ENCODE assay signal across 22 mouse cellular contexts in the genomic region with DNA sequence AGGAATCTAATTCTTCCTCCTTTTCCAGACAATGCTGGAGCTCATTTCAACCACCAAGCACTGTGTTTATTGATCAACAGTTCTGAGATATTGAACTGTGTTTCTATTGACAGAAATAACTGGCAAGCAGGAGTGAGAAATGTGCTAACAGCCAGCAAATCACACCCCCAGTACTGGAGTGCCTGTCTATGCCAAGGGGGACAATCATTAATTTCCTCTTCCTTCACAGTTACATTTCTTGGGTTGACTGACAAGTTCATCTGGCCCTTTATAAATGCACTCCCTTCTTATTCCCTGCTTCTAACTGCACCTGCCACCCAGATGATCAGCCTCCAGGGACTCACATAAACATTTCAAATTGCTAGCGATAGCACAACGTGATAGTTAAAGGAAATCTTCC.
DNase-seq lines count a peak whose midpoint lies in the region; ATAC-seq and TF ChIP-seq lines count a peak whose summit lies in the region.
"Had no signal": no experiment of that assay in that cellular context is flagged by ENCODE, and none has a peak within 500 bp of the region (broad histone marks: within the 10 kb centered on the region; RNA-seq: fewer than 3 reads in every experiment).

No protein-coding gene starts in this region.

- H3K36me3 ChIP-seq in heart, embryonic 16.5 days (ENCODE audit: control insufficient read depth, insufficient read depth): no peaks in the 10 kb centered on the region
- no peaks in the 10 kb centered on the region for H3K36me3 ChIP-seq in liver, adult 2 months (ENCODE audit: control insufficient read depth, insufficient read depth, low read length)
- H3K36me3 ChIP-seq in liver, postnatal 0 days (replicated peaks; ENCODE audit: insufficient read depth, low read length): no peaks in the 10 kb centered on the region
- H3K36me3 ChIP-seq in forebrain, embryonic 14.5 days (ENCODE audit: control insufficient read depth, insufficient read depth, low read length): no peaks in the 10 kb centered on the region
- no peaks in the 10 kb centered on the region for H3K36me3 ChIP-seq in midbrain, embryonic 13.5 days
- H3K36me3 ChIP-seq: neural tube, embryonic 12.5 days; stomach, embryonic 15.5 days had no signal

- no peak for ATAC-seq in heart, embryonic 16.5 days (replicated peaks; ENCODE audit: extremely low read depth, insufficient read depth, low FRiP score)
- no peak for ATAC-seq in liver, postnatal 0 days
- peak; percentile 58; the same call in 1 of the 2 replicates for ATAC-seq in forebrain, embryonic 14.5 days
- ATAC-seq in midbrain, embryonic 13.5 days: no peak

- no peak for DNase-seq in heart, adult 9 months (ENCODE audit: low spot score in 2 of 2)
- DNase-seq in liver, adult 2 months (ENCODE audit: extremely low read depth, low read depth, low spot score): peak; percentile 56
- no peak for DNase-seq in liver, postnatal 0 days
- peak; percentile 59 for DNase-seq in forebrain, embryonic 14.5 days (ENCODE audit: low spot score)
- DNase-seq in kidney, postnatal 25 days: no peak
- no peak for DNase-seq in natural killer cell, adult 2 months (ENCODE audit: low spot score in 2 of 2)
- DNase-seq: adrenal gland, postnatal 25 days; cerebellum, adult 9-10 months; gastrocnemius, postnatal 36 days; heart, adult 2 months; kidney, adult 2 months; left cerebral cortex, postnatal 4 days; lung, adult 18-20 months; lung, postnatal 14 days; right cerebral cortex, adult 18-20 months; thymus, postnatal 25 days had no signal

- no peak overlapping the region for H3K9ac ChIP-seq in heart, embryonic 16.5 days (ENCODE audit: low read length)
- H3K9ac ChIP-seq in liver, adult 2 months (ENCODE audit: low read depth, low read length): no peak overlapping the region
- H3K9ac ChIP-seq in liver, postnatal 0 days (replicated peaks): no peak overlapping the region
- no peak overlapping the region for H3K9ac ChIP-seq in forebrain, embryonic 14.5 days (ENCODE audit: low read length)
- no peak overlapping the region for H3K9ac ChIP-seq in midbrain, embryonic 13.5 days (replicated peaks)
- H3K9ac ChIP-seq: neural tube, embryonic 12.5 days; stomach, embryonic 15.5 days had no signal

- H3K4me2 ChIP-seq in heart, embryonic 16.5 days (ENCODE audit: low read depth, low read length): no peak overlapping the region
- H3K4me2 ChIP-seq in liver, postnatal 0 days (ENCODE audit: low read depth, low read length): no peak overlapping the region
- no peak overlapping the region for H3K4me2 ChIP-seq in forebrain, embryonic 14.5 days (ENCODE audit: low read length)
- no peak overlapping the region for H3K4me2 ChIP-seq in midbrain, embryonic 13.5 days (replicated peaks)
- H3K4me2 ChIP-seq: liver, embryonic 11.5 days; neural tube, embryonic 12.5 days; stomach, embryonic 15.5 days had no signal

- no peak for TF ChIP-seq CTCF in liver, adult 2 months (IDR thresholded peaks at IDR 0.05; ENCODE audit: low read depth, low read length)
- TF ChIP-seq CTCF in liver, postnatal 0 days (IDR thresholded peaks at IDR 0.05; ENCODE audit: low read depth): no peak

- peak overlapping the region; percentile 46 for H3K27ac ChIP-seq in heart, embryonic 16.5 days (ENCODE audit: low read length)
- H3K27ac ChIP-seq in liver, adult 2 months (replicated peaks; ENCODE audit: insufficient read depth, low read depth, low read length): no peak overlapping the region
- H3K27ac ChIP-seq in liver, postnatal 0 days (ENCODE audit: low read depth): no peak overlapping the region
- no peak overlapping the region for H3K27ac ChIP-seq in forebrain, embryonic 14.5 days (ENCODE audit: low read depth, low read length)
- 0 out of 2 replicates have a peak overlapping the region, but pooled peaks have one; percentile 12 for H3K27ac ChIP-seq in midbrain, embryonic 13.5 days
- H3K27ac ChIP-seq: heart, adult 2 months; kidney, postnatal 0 days; neural tube, embryonic 12.5 days; stomach, embryonic 15.5 days had no signal

- 71% methylated on average over 2 of the region's 2 CpGs for WGBS in heart, embryonic 16.5 days
- WGBS in liver, adult 2 months: 79% methylated on average over 2 of the region's 2 CpGs
- WGBS in liver, postnatal 0 days (ENCODE audit: insufficient replicate concordance): 43% methylated on average over 2 of the region's 2 CpGs
- WGBS in forebrain, embryonic 14.5 days: 53% methylated on average over 2 of the region's 2 CpGs
- WGBS in midbrain, embryonic 13.5 days: 50% methylated on average over 2 of the region's 2 CpGs

- H3K79me2 ChIP-seq in liver, adult 2 months (ENCODE audit: control insufficient read depth, insufficient read depth, low read length): no peaks in the 10 kb centered on the region

- H3K9me3 ChIP-seq in heart, embryonic 16.5 days (replicated peaks; ENCODE audit: control insufficient read depth, low read length): no peaks in the 10 kb centered on the region
- H3K9me3 ChIP-seq in liver, postnatal 0 days (ENCODE audit: low read length): no peaks in the 10 kb centered on the region
- no peaks in the 10 kb centered on the region for H3K9me3 ChIP-seq in forebrain, embryonic 14.5 days (replicated peaks; ENCODE audit: control insufficient read depth, low read length)
- H3K9me3 ChIP-seq in midbrain, embryonic 13.5 days: no peaks in the 10 kb centered on the region
- H3K9me3 ChIP-seq: neural tube, embryonic 12.5 days; stomach, embryonic 15.5 days had no signal

- TF ChIP-seq EP300 in liver, postnatal 0 days (IDR thresholded peaks at IDR 0.05; ENCODE audit: low read depth): no peak

- no peak overlapping the region for H3K4me3 ChIP-seq in heart, embryonic 16.5 days (ENCODE audit: low read length)
- H3K4me3 ChIP-seq in liver, adult 2 months (ENCODE audit: insufficient read depth, low read depth, low read length): no peak overlapping the region
- H3K4me3 ChIP-seq in liver, postnatal 0 days (ENCODE audit: low read depth, low read length): no peak overlapping the region
- H3K4me3 ChIP-seq in forebrain, embryonic 14.5 days (ENCODE audit: low read depth, low read length): no peak overlapping the region
- H3K4me3 ChIP-seq in midbrain, embryonic 13.5 days (replicated peaks): no peak overlapping the region
- H3K4me3 ChIP-seq: heart, adult 2 months; neural tube, embryonic 12.5 days; stomach, embryonic 15.5 days had no signal

- H3K27me3 ChIP-seq in heart, embryonic 16.5 days (ENCODE audit: control insufficient read depth, insufficient read depth, low read length): no peaks in the 10 kb centered on the region
- H3K27me3 ChIP-seq in liver, adult 2 months (ENCODE audit: control insufficient read depth, insufficient read depth, low read length): no peaks in the 10 kb centered on the region
- H3K27me3 ChIP-seq in liver, postnatal 0 days (ENCODE audit: insufficient read depth, low read length): no peaks in the 10 kb centered on the region
- H3K27me3 ChIP-seq in forebrain, embryonic 14.5 days (replicated peaks; ENCODE audit: control insufficient read depth, insufficient read depth, low read length): no peaks in the 10 kb centered on the region
- H3K27me3 ChIP-seq in midbrain, embryonic 13.5 days: no peaks in the 10 kb centered on the region
- H3K27me3 ChIP-seq: neural tube, embryonic 12.5 days; stomach, embryonic 15.5 days had no signal

- no peak for TF ChIP-seq POLR2A in liver, adult 2 months (IDR thresholded peaks at IDR 0.05; ENCODE audit: extremely low read depth, insufficient read depth, low read length)

- H3K4me1 ChIP-seq in heart, embryonic 16.5 days (ENCODE audit: control insufficient read depth, insufficient read depth, low read length): peaks cover 23% of the 10 kb centered on the region
- no peaks in the 10 kb centered on the region; the same call in 1 of the 2 replicates for H3K4me1 ChIP-seq in liver, adult 2 months (ENCODE audit: control insufficient read depth, insufficient read depth, low read length)
- H3K4me1 ChIP-seq in liver, postnatal 0 days (ENCODE audit: insufficient read depth): no peaks in the 10 kb centered on the region
- peaks cover 2% of the 10 kb centered on the region; the same call in 1 of the 2 replicates for H3K4me1 ChIP-seq in forebrain, embryonic 14.5 days (ENCODE audit: control insufficient read depth, insufficient read depth, low read length)
- peaks cover 12% of the 10 kb centered on the region for H3K4me1 ChIP-seq in midbrain, embryonic 13.5 days (replicated peaks)
- H3K4me1 ChIP-seq: stomach, embryonic 15.5 days had no signal

Comparison
In these comparisons a context has a peak if more than half of its experiments do, and no peak if none do; other contexts are left out.
1. DNase-seq: peak in liver, adult 2 months (single experiment) and forebrain, embryonic 14.5 days (single experiment); none in heart, adult 9 months (0 of 2), liver, postnatal 0 days (single experiment), kidney, postnatal 25 days (0 of 2) and natural killer cell, adult 2 months (0 of 2).
2. H3K27ac ChIP-seq: peak in heart, embryonic 16.5 days (single experiment) and midbrain, embryonic 13.5 days (single experiment); none in liver, adult 2 months (single experiment), liver, postnatal 0 days (single experiment) and forebrain, embryonic 14.5 days (single experiment).